Mouse (Mus musculus) midbrain, postnatal 0 days (tissue): ENCODE measurements around the gene Psme4. TPM values are rescaled to one million over a fixed set of nuclear protein-coding genes. Genes with fewer than 3 reads are reported as not detected.
A peak's percentile ranks its signal among the peaks of the same experiment; 100 is the strongest.
"Not testable (repeated sequence)": the region's sequence is repeated elsewhere in the genome, so short reads cannot be mapped to it uniquely, and the experiment has no call there.

Experiments
- ATAC-seq: fragments of 200-750 bp; cut with Nextera tagmentation; 2 replicates; pipeline ENCODE4 v1.8.0; 2017; ENCODE audit warnings: moderate number of reproducible peaks, mild to moderate bottlenecking, moderate TSS enrichment, moderate library complexity; ENCODE audit not compliant: low FRiP score
- DNase-seq: peaks from one replicate; pipeline ENCODE4 v3.0.0-alpha.2; 2015; ENCODE audit warnings: low spot score
- H3K27ac ChIP-seq: fragments of 300-500 bp; sonication (generic); 2 replicates; pipeline ENCODE4 v1.5.1; 2014; ENCODE audit warnings: low read depth, mild to moderate bottlenecking, low read length, mixed read lengths
- H3K27me3 ChIP-seq: fragments of 300-500 bp; sonication (generic); 2 replicates; pipeline ENCODE4 v1.6.1; 2014; ENCODE audit warnings: low read length, control low read depth, mixed read lengths; ENCODE audit not compliant: insufficient read depth
- H3K36me3 ChIP-seq: fragments of 300-500 bp; sonication (generic); 2 replicates; pipeline ENCODE4 v1.6.1; 2014; ENCODE audit warnings: low read length, control low read depth, mixed read lengths; ENCODE audit not compliant: insufficient read depth
- H3K4me1 ChIP-seq: fragments of 300-500 bp; sonication (generic); 2 replicates; pipeline ENCODE4 v1.6.1; 2014; ENCODE audit warnings: mild to moderate bottlenecking, control low read depth, antibody characterized with exemption, low read length, mixed read lengths; ENCODE audit not compliant: insufficient read depth
- H3K4me2 ChIP-seq: fragments of 300-500 bp; sonication (generic); 2 replicates; pipeline ENCODE4 v1.6.1; 2014; ENCODE audit warnings: low read depth, mild to moderate bottlenecking, low read length, mixed read lengths; ENCODE audit not compliant: poor library complexity, severe bottlenecking
- H3K4me3 ChIP-seq: fragments of 300-500 bp; sonication (generic); 2 replicates; pipeline ENCODE4 v1.5.1; 2014; ENCODE audit warnings: low read depth, mild to moderate bottlenecking, low read length, moderate library complexity
- H3K9ac ChIP-seq: fragments of 300-500 bp; sonication (generic); replicated peaks from 2 replicates; pipeline ENCODE4 v1.6.1; 2014; ENCODE audit warnings: mild to moderate bottlenecking, low read length, moderate library complexity, mixed read lengths; ENCODE audit not compliant: poor library complexity, severe bottlenecking
- H3K9me3 ChIP-seq: fragments of 300-500 bp; sonication (generic); 2 replicates; pipeline ENCODE4 v1.6.1; 2016; ENCODE audit warnings: low read length, control low read depth
- CTCF ChIP-seq: IDR thresholded peaks from 2 replicates; pipeline ENCODE4 v1.5.1; 2016; ENCODE audit warnings: antibody characterized with exemption, mild to moderate bottlenecking
- WGBS: fragments of 180-500 bp; shearing (Covaris S2); extraction: QIAGEN DNeasy Blood & Tissue Kit; methylation state at CpG from one replicate; pipeline ENCODE4 v1.1.7; 2014; 5-methylcytosine and 5-hydroxymethylcytosine counted together
- polyA plus RNA-seq: library from polyadenylated mRNA; unstranded; fragments of >200 nt; fragmentation: Nextera tagmentation; extraction: Ambion mirVana; gene quantifications from 2 replicates; pipeline ENCODE4 v1.2.1, GENCODE M21; 2015
- total RNA-seq: library from RNA; depleted of rRNA; stranded (reverse); fragments of >200 nt; gene quantifications from 2 replicates; pipeline ENCODE4 v1.2.3, GENCODE M21; 2014

Psme4 gene
- total and polyA plus RNA-seq, 2 experiments from 2014 or later, result 10.6 to 31.3 TPM

- no peak for TF ChIP-seq CTCF
- no peak for DNase-seq
- 26% methylated on average over 3 of the region's 3 CpGs for WGBS
Measured at GRCm38 (mm10) chr11:30749587-30749986, 21.9 kb upstream of the Psme4 start.

GRCm38 (mm10) chr11:30750039-30750823 is 21.3 kb upstream of the Psme4 start:
- no peak for TF ChIP-seq CTCF
- ATAC-seq (no peak), DNase-seq (no peak)
- WGBS, result 47% methylated on average over 3 of the region's 3 CpGs
- Histone ChIP-seq H3K4me2 (no peak overlapping the region), H3K9ac (no peak overlapping the region), H3K36me3 (no peaks in the 10 kb centered on the region), H3K9me3 (no peaks in the 10 kb centered on the region), H3K27me3 (no peaks in the 10 kb centered on the region), H3K4me3 (no peak overlapping the region), H3K4me1 (no peaks in the 10 kb centered on the region), H3K27ac (no peak overlapping the region)

More at GRCm38 (mm10) chr11:30749587-30749986, 21.9 kb upstream of the Psme4 start:
- Histone ChIP-seq H3K4me3 (no peak overlapping the region), H3K36me3 (no peaks in the 10 kb centered on the region), H3K4me2 (no peak overlapping the region), H3K9me3 (no peaks in the 10 kb centered on the region), H3K27ac (no peak overlapping the region), H3K4me1 (no peaks in the 10 kb centered on the region), H3K27me3 (no peaks in the 10 kb centered on the region), H3K9ac (no peak overlapping the region)
- ATAC-seq, result no peak

- ATAC-seq, result no peak
Measured at GRCm38 (mm10) chr11:30752956-30753355, 18.6 kb upstream of the Psme4 start.

GRCm38 (mm10) chr11:30754486-30754854 is 17.1 kb upstream of the Psme4 start:
- not testable (repeated sequence) for H3K36me3 ChIP-seq, H3K9me3 ChIP-seq, H3K4me1 ChIP-seq, DNase-seq, ATAC-seq, H3K27me3 ChIP-seq, H3K27ac ChIP-seq
- 44% methylated on average over 4 of the region's 4 CpGs for WGBS
- Histone ChIP-seq H3K9ac (peak overlapping the region; percentile 72; the same call in 1 of the 2 replicates), H3K4me2 (peak overlapping the region; percentile 93), H3K4me3 (peak overlapping the region; percentile 69)

More at GRCm38 (mm10) chr11:30752956-30753355, 18.6 kb upstream of the Psme4 start:
- no peaks in the 10 kb centered on the region for H3K27me3 ChIP-seq
- WGBS, result 87% methylated on average over 3 of the region's 3 CpGs
- no peaks in the 10 kb centered on the region for H3K9me3 ChIP-seq
- DNase-seq, result no peak
- H3K9ac ChIP-seq, result no peak overlapping the region
- TF ChIP-seq CTCF, result no peak
- no peaks in the 10 kb centered on the region for H3K36me3 ChIP-seq
- H3K4me3 ChIP-seq, result no peak overlapping the region
- H3K4me2 ChIP-seq, result no peak overlapping the region
- no peak overlapping the region for H3K27ac ChIP-seq
- no peaks in the 10 kb centered on the region for H3K4me1 ChIP-seq

GRCm38 (mm10) chr11:30754855-30755530 is 16.5 kb upstream of the Psme4 start:
- ATAC-seq (peak; percentile 88), DNase-seq (peak; percentile 25)
- no peak for TF ChIP-seq CTCF
- no peaks in the 10 kb centered on the region for H3K9me3 ChIP-seq
- H3K9ac ChIP-seq, result peak overlapping the region; percentile 72
- peak overlapping the region; percentile 93 for H3K4me2 ChIP-seq
- H3K27ac ChIP-seq, result no peak overlapping the region
- no peaks in the 10 kb centered on the region for H3K4me1 ChIP-seq
- H3K27me3 ChIP-seq, result no peaks in the 10 kb centered on the region
- H3K4me3 ChIP-seq, result peak overlapping the region; percentile 69
- under 1% methylated on average over 50 of the region's 66 CpGs for WGBS
- H3K36me3 ChIP-seq, result no peaks in the 10 kb centered on the region

GRCm38 (mm10) chr11:30761381-30761780 is 10.1 kb upstream of the Psme4 start:
- no peaks in the 10 kb centered on the region for H3K36me3 ChIP-seq
- H3K4me1 ChIP-seq, result no peaks in the 10 kb centered on the region
- H3K27ac ChIP-seq, result no peak overlapping the region
- H3K4me2 ChIP-seq, result no peak overlapping the region
- no peaks in the 10 kb centered on the region for H3K9me3 ChIP-seq
- TF ChIP-seq CTCF, result no peak
- H3K4me3 ChIP-seq, result no peak overlapping the region
- DNase-seq, result no peak
- WGBS, result 81% methylated on average over 7 of the region's 7 CpGs
- ATAC-seq, result no peak
- H3K27me3 ChIP-seq, result no peaks in the 10 kb centered on the region
- no peak overlapping the region for H3K9ac ChIP-seq
